Mouse (Mus musculus): ENCODE results near the gene Nol10.

GRCm38 (mm10) chr12:17386896-17387295 is 38.6 kb downstream of the Nol10 start:
- TF ChIP-seq CTCF (IDR thresholded peaks at IDR 0.05; ENCODE audit: borderline replicate concordance, extremely low read depth, insufficient read depth, insufficient read length) (no peak), POLR2A (IDR thresholded peaks at IDR 0.05; ENCODE audit: borderline replicate concordance, extremely low read depth, insufficient read depth, insufficient read length, poor library complexity, severe bottlenecking) (no peak)
